Mouse (Mus musculus) embryo, embryonic 10 days (tissue): ENCODE measurements around the gene Hspb2.

Source experiments
- DNase-seq: peaks from one replicate; pipeline ENCODE4 v3.0.0-alpha.2; 2015; ENCODE audit warnings: low spot score

Gene Hspb2

DNA sequence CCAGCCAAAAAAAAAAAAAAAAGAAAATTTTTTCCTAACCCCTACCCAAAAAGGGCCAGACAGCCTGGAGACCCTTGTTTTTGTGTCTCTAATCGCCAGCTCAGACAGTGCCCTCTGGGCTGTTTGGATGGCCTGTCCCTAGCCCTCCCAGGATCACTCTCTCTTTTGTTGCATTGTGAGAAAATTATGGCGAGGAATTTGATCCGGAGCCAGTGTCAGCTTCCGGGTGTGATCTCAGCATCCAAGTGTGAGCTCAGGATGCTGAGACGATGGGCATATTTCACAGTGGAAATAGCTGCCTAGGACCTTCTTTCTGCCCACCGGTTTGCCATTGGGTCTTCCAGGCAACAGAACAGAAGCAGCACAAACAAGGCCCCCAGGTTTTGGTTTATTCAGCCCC lies 1.4 kb downstream of the Hspb2 start:
- DNase-seq: no peak

DNA sequence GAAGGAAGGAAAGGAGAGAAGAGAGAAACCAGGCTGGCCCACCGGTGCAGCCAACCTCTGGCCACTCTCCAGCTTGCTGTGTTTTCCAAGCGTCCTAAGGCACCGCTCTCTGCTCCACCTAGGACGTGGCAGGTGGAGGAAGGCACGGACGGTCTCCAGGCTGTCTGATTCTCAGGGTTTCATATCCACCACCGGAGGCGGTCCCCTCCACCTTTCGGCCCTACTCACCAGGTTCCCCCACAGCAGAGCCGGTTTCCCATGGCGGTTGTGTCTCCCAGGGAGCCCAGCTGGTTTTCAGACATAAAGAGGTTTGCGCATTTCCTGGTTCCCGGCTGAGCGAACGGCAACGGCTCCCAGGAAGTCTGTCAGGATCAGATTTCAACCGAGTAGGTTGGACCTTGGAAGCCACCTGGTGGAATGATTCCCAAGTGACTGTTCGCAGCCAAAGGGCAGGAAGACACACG lies 5.9 kb downstream of the Hspb2 start, which contains the start of gene 2310030G06Rik:
2310030G06Rik (minus strand) TSS at position 323 of the 464 bp plus-strand sequence.
- DNase-seq: peak; percentile 70

DNA sequence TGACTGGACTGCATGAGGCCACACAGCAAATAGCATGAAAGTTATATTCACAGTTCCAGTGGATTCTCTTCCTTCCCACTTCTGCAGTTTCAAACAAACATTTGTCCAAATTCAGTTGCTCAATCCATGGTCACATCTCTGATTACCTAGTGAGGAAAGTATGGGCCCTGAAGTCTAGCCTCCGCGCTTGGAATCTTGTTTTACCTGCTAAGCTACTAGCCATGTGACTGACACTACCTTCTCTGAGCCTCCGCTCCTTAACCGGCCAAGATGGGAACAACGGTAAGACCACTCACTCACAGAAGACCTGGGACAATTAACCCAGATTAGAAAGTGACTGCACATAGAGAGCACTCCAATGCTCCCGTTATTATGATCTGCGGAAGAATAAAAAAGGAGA lies 6.3 kb downstream of the Hspb2 start:
- DNase-seq: peak; percentile 32

DNA sequence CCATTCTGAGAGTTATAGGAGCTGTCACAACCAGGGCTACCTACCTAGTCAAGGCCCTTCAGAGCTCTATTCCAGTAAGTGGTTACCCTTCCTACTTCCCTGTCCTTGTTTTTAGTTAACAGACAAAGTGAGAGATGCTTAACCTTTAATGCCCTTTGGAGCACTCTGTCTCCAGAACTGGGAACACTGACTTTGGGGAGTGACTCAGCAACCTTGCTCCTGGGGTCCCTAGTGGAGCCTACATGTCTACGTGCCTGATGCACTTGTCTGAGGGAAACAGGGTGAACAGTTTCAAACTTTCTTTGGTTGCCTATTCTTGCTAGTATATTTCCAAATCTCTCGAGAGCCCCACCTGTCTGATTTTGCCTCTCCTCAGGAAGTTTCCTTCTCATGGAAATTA lies 9.4 kb downstream of the Hspb2 start:
- no peak for DNase-seq

DNA sequence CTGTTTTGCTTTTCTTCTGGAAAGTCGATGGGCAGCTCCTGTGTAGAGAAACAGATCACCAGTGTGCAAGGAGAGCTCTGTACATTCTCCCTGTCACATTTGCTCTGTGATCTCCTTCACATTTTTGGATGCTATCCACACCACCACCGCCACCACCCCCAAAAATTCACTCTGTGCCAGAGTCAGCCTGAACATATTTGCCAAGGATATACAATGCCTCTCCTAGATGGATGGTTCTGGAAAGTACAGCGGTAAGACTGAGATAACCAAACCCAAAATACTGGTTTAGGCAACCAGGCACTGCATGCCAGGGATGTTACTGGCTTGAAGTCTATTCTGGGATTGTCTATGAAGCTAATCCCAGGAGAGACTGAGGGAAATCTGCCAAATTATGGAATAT lies 9.9 kb downstream of the Hspb2 start:
- no peak for DNase-seq

DNA sequence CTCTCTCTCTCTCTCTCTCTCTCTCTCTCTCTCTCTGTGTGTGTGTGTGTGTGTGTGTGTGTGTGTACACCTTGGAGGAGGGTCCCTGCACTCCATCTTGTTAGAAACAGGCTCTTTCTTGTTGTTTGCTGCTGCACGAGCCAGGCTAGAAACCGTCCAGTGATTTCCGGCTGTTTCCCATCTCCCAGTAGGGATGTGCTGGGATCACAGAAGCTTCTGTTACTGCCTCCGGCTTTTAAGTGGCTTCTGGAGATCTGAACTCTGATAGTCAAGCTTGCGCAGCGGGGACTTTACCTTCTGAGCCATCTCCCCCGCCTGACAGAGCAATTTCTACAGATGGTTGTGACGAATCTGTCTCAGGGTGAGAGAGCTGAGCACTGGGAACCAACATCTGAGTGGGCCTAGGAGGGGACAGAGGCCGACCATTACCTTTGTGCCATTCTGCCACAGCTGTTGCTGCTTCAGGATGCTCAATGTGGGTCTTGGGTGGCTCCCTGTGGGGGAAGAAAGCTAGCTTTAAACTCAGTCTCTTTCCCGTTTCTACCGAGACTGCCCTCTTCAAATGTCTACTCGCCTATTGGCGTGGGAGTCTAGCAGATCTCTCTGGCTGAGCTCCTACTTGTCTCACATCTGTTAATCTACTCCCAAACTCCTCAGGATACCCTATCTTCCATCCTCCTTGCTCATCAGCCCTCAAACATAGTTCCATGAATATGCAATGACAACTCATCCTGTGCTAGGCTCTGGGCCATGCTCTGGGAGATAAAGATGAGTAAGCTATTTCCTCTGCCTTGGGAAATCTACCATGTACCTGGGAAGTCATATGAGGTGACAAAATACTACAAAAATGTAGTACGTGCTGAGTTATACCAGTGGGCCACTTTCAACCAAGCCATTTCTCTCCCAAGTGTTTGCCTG lies 11.0 kb downstream of the Hspb2 start:
- DNase-seq: no peak

DNA sequence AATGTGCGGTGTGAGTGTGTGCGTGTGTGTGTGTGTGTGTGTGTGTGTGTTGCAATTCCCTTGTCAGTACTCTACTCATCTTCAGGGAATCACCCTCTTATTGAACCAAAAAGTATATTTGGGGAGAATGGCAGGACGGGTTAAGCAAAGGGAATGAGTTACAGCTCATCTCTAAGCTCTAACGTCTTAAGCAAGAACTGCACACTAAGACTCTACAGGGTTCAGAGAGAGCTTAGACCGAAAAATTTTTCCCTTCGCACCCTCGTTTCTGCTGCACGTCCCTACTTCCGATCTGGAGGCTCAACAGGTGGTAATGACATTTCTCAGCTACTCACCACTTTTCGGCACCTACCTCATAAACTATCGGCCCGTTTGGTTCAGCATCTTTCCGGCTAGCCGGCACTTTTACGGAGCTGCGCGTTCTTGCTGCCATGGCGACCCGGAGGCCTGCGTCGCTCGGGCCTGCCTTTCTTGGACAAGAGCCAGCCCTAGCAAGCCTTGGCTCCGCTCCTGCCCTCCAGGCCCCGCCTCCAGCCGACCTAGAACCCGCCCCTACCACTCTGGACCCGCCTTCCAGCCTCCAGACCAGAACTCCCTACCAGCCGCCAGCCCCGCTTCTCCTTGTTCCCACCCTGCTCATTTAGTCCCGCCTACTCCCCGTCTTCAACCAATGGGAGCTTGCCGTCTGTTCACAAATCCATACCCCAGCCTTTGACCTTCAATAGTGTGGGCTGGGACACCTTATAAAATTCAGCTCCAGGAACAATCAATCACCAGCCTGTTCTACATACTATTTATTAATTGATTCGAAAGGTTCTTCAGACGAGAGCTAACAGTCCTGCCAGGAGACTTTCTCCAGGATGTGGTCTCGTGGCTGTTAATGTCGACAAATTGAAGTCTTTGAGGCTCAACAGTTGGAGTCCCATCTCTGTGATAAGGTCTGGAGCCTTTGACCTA lies 13.0 kb downstream of the Hspb2 start, which contains the start of gene Dixdc1:
Dixdc1 (minus strand) TSS at position 604 of the 957 bp plus-strand sequence.
- DNase-seq: peak; percentile 95

DNA sequence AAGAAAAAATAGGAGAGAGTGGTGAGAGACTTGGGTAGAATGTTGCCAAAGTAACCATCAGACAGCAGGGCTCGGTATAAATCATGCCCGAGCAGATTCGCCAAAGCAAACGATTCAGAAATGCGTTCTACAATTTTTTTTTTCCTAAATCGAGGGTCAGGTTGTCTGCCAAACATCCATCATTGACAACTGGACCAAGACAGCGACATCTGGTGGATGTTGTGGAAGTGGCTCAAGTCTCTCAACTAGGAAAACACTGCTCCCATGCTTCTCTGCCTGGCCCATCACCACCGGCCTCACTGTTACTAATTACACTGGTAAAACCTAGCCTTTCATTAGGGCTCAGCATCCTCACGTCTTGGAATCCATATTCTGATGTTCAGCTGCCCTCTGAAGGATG lies 17.2 kb downstream of the Hspb2 start:
- peak; percentile 88 for DNase-seq

DNA sequence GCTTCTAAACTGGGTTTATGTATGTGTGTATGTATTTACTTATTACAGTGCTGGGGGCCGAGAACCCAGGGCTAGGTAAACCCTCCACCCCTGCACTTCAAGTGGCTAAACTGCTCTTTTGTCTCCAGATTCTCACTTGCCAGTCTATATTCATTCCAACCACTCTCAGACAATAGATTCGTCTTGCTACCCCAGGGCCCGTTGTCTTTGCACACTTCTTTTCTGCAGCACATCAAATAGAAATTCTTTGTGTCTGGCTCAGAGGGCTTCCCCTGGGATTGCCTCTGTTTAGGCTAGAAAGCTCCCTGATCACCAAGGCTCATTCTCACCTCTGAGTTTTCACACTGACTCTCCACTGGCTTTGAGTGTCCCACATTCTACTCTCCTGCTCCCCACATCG lies 19.6 kb downstream of the Hspb2 start:
- peak; percentile 37 for DNase-seq

DNA sequence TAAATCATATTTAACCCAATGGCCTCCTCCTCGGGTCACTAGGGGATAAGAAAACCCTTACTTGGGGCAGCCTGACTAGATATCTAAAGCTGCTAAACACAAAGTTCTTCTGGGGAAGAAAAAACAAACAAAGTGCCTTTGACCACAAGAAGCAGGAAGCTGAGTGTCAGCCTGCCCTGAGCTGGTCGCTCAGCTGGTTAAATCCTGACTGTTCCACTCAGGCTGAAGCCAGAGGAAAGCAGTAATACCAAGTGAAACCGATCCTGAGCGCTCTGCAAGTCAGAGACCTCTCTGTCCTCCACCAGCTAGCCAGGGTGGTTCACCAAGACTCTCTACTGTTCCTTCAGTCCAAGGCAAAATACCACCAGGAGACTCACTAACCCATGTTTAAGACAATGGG lies 22.6 kb downstream of the Hspb2 start:
- DNase-seq: no peak

DNA sequence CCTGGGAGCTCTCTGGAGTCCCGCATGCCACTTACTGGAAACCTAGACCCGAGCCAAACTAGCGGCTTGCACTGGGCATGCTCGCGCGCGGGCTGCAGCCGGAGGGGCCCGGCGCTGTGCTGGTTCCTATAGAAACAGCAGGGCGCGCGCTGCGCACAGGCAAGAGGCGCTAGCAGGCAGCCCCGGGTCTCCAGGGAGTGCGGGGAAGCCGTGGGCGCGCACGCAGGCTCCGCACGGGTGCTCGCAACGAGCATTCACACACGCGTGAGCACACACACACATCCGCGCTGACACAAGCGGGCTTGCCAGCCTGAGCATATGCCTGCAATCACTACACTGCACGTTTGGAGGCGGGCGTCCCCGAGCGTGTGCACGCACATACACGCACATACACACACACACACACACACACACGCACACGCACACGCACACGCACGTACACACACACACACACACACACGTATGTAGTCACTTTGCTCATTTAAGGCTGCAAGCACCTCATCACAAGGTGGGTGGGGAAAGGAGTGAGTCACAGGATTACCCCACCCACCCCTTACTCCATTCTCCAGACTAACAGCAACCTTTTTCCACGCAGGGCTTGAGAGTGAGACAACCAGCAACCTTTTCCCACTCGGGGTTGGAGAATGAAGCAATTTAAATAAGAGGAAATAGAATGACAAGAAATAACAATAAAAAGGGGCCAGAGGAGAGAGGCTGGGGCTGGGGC lies 24.1 kb downstream of the Hspb2 start:
- DNase-seq: peak; percentile 89

DNA sequence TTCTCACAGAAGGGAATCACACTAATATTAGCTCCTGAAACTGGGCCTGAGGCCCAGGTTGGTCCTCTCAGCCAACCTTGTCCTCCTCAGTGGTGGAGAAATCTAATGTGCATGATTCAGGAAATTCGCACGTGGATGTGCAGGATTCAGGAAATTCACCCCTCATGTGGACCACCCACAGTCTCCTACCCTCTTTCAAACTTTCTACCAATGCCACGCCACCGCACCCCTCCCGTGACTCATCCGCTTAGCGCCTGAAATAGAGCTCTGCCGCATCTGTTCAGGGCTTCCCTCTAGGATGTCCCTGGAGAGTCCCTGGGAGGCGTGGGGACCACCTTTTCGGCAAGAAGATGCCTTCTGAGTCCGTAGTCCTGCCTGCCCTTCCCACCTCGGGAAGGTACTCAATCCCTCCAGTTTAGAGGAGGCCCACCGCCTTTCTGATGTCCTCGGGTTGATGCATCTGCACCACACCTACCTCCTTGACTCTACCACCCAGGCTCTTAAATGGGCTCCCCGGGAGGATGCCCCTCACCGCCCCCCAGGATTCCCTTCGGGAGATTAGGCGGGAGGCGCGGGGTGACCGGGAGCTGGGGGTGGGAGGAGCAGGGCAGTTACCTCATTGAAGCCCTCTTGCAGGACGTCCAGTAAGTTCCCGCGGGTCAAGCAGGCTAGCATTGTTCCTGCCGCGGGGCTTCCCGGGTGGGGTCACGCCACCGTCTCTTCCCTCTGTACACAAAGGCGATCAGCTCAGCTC lies 24.8 kb downstream of the Hspb2 start:
- DNase-seq: peak; percentile 52

DNA sequence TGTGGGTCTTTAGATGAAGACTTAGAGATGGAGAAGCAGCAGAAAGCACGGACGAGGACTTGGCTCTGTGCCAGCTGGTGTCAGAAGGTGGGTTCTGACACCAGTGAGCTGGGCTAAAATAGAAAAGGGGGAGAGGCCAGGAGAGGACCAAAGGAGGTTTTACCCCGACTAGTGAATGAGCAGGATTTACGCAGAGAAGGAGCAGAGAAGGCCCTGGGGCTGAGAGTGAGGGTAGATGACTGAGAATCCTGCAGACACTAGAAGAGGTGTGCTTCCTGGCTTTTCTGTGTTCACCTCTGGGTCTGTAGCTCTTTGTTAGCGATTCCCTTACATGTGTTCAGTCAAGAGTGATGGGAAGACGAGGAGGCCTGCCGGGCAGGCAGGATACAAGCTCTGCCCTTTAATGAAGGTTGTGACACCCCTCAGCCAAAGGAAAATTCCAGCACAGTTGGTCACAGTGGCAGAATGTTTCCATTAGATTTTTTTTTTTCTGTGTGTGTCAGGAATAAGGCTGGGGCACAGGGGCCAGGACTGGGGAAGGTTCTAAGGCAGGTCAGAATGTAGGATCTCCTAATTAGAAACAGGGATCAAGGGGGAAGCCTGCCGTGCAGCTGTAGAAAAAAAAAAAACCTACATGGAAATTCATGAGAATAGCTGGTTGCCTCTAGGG lies 26.1 kb downstream of the Hspb2 start:
- DNase-seq: peak; percentile 42

DNA sequence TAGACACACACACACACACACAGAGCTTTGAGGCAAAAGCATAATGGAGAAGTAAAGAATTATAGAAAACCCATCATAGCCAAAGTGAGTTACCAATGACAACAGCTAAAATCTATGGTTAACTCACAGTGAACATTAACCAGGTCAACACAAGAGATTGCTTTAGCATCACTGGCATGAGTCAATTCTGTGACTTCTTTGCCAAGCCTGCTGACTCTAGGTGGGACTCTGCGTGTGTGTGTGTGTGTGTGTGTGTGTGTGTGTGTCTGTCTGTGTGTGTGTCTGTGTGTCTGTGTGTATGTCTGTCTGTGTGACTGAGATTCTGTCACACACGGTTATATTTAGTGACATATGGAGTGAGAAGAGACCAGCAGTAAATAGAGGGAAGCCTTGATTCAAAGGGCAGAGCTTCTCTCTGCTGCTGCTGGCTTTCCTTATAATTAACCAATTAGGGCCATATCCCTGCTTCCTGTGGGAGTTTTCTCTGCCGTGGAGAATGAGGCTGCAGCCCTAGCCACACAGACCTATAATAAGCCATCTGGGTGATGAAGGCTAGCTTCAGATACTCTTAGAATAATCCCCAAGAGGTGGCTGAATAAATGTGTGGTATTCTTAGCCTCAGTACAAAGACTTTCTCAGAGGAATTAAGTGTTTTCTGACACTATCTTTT lies 27.4 kb downstream of the Hspb2 start:
- no peak for DNase-seq

DNA sequence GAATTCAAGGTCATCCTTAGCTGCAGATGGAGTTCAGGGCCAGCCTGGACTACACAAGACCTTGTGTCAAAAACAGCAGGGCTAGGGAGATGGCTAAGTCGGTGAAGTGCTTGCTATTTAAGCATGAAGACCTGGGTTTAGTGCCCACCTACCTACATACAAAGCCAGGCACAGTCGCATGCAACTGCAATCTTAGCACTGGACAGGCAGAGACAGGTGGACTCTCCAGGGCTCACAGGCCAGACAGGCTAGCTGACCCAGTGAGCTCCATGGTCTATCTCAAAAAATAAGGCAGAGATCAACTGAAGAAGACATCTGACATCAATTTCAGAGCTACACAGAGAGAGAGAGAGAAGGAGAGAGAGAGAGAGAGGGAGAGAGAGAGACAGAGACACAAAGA lies 28.0 kb downstream of the Hspb2 start:
- DNase-seq: no peak

DNA sequence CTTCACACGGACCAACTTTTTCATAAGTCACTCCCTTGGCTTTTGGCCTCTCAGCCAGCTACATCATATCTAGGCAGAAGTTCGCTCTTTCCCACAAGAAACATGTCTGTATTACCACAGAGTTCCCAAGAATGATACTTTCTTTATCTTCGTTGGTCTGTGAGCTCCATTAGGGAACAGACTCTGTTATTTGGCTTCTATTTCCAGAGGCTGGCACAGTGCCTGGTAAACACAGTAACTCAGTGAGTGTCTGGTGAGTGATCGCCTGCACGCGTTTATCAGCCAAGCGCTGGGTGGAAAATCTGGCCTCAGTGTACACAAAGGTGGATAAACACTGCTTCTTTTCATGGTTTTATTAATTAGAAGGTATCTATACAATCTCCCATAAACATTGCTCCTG lies 28.7 kb downstream of the Hspb2 start:
- DNase-seq: no peak

DNA sequence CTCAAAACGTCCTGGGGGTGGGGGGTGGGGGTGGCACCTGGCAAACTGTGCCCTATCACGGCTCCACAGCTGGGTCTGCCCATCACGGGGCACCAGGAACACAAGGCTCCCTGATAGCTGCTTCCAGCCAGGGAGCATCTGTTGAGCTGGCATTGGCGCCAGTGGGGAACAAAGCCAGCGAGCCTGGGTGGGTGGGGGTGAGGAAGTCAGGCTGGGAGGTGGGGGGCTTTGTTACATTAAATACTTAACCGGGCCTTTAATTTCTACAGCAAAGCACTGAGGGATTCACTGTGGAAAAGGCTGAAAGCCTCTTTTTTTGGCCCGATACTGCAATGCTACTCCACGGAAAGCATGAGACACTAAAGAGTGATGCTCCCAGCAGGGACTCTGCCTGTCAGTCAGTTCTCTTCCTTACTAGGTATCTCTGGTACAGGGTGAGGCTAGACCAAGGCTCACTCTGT lies 29.7 kb downstream of the Hspb2 start:
- DNase-seq: no peak

DNA sequence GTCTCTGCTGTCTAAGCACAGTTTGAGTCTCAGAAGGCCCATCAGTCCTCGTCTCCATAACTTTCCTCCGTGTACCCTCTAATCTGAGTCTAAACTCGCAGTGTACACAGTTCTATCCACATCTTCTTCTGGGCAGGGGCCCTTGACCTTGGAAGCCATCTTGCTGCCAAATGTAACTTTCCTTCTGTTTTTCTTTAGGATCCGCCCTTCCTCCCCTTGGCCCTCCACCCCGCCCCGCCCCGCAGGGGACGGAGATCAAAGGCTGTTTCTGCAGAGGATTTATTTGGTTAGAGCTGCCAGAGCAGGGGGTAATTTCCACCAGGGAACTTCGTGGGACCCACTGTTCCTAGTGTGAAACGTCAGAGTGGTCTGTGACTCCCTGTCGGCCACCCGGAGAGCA lies 31.1 kb downstream of the Hspb2 start:
- DNase-seq: peak; percentile 34

DNA sequence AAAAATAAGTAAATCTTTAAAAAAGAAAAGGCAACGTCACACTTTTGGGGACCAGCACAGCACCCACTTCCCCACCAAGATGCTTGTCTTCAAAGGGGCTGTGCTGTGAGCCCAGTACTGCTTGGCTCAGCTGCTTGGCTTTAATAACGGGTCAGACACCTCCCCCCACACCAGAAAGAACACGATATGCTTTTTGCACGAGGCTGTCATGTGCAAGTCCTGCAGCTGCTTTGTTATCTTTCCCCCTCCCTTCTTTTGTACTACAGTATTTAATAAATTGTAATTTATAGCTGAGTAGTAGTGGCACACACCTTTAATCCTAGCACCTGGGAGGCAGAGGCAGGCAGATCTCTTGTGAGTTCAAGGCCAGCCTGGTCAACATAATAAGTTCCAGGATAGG lies 33.3 kb downstream of the Hspb2 start:
- DNase-seq: no peak

DNA sequence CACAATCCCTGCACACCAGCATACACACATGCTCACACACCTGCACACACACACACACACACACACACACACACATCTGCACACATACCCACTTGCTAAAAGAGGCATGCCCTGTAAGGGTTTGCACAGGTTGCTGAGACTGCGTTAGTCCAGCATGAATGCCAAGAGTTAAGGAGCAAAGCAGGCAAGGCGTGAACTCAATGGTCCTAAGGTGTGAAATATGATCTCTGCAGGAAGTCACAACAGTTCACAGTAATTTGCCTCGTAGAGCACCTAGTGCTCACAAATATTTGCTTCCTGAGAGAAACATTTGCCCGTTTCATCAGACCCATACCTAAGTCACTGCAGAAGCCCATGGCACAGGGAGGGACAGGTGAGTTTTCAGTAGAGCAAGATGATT lies 38.0 kb downstream of the Hspb2 start:
- no peak for DNase-seq
